Mouse (Mus musculus) lung, embryonic 16.5 days (tissue): Measurements from ENCODE around the gene Olfr92. TPM values are rescaled to one million over a fixed set of nuclear protein-coding genes. Genes with fewer than 3 reads are reported as not detected.
"Not testable (repeated sequence)": the region's sequence is repeated elsewhere in the genome, so short reads cannot be mapped to it uniquely, and the experiment has no call there.

Source experiments
- ATAC-seq: fragments of 200-750 bp; cut with Nextera tagmentation; 2 replicates; pipeline ENCODE4 v1.8.0; 2017; ENCODE audit warnings: low read depth, mild to moderate bottlenecking, moderate library complexity
- H3K27ac ChIP-seq: fragments of 300-500 bp; sonication (generic); 2 replicates; pipeline ENCODE4 v1.5.1; 2014; ENCODE audit warnings: mild to moderate bottlenecking, control low read depth, low read length
- H3K27me3 ChIP-seq: fragments of 300-500 bp; sonication (generic); 2 replicates; pipeline ENCODE4 v1.6.1; 2014; ENCODE audit warnings: low read depth, low read length, mixed read lengths; ENCODE audit not compliant: control insufficient read depth, insufficient read depth
- H3K36me3 ChIP-seq: fragments of 300-500 bp; sonication (generic); 2 replicates; pipeline ENCODE4 v1.6.1; 2014; ENCODE audit warnings: low read length; ENCODE audit not compliant: control insufficient read depth, insufficient read depth
- H3K4me1 ChIP-seq: fragments of 300-500 bp; sonication (generic); replicated peaks from 2 replicates; pipeline ENCODE4 v1.6.1; 2014; ENCODE audit warnings: low read length, mixed read lengths; ENCODE audit not compliant: control insufficient read depth, insufficient read depth
- H3K4me2 ChIP-seq: fragments of 300-500 bp; sonication (generic); 2 replicates; pipeline ENCODE4 v1.6.1; 2014; ENCODE audit warnings: low read depth, low read length, control low read depth
- H3K4me3 ChIP-seq: fragments of 300-500 bp; sonication (generic); 2 replicates; pipeline ENCODE4 v1.5.1; 2014; ENCODE audit warnings: mild to moderate bottlenecking, low read length, control low read depth
- H3K9ac ChIP-seq: fragments of 300-500 bp; sonication (generic); 2 replicates; pipeline ENCODE4 v1.6.1; 2014; ENCODE audit warnings: low read length, control low read depth
- H3K9me3 ChIP-seq: fragments of 300-500 bp; sonication (generic); 2 replicates; pipeline ENCODE4 v1.6.1; 2016; ENCODE audit warnings: low read length; ENCODE audit not compliant: control insufficient read depth
- WGBS: fragments of 180-500 bp; shearing (Covaris S2); extraction: QIAGEN DNeasy Blood & Tissue Kit; methylation state at CpG from one replicate; pipeline ENCODE4 v1.1.7; 2014; 5-methylcytosine and 5-hydroxymethylcytosine counted together
- polyA plus RNA-seq: library from polyadenylated mRNA; unstranded; fragments of >200 nt; fragmentation: Nextera tagmentation; extraction: Ambion mirVana; gene quantifications from 2 replicates; pipeline ENCODE4 v1.2.1, GENCODE M21; 2015

Gene Olfr92
- not detected in 2 replicates for polyA plus RNA-seq

- no peak within 1 kb of the TSS for H3K4me3 ChIP-seq
- no peak for ATAC-seq
- H3K27ac ChIP-seq, result no peak within 1 kb of the TSS
These were observed at the start of gene Olfr92 for GRCm38 (mm10) chr17:37119988-37120387. Gene Olfr92, minus strand, starts transcription at chr17:37120088.

DNA sequence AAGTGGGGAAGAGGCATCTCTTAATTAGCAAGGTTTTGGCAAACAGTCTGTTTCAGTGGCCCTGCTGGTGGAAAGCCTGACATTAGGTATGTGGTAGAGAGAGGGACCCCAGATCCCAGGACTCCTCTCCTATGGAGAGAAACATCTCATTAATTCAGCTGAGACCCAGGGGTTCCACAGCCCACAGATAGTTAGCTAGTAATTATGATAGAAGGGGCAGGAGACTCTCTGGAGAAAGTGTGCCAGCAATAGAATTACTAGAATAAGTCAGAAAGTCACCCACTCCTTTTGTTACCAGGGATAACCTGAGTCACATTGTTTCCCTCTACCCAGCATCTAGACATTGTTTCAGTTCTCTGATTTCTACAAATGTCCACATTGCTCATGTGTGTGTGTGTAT, 41.5 kb upstream of the Olfr92 start, which contains the start of gene Olfr93:
Gene Olfr93, minus strand, starts transcription at position 101 of the 400 bp plus-strand sequence.
- Histone ChIP-seq H3K4me2 (no peak within 1 kb of the TSS), H3K9ac (no peak within 1 kb of the TSS), H3K9me3 (no peaks in the 10 kb centered on the region), H3K27me3 (no peaks in the 10 kb centered on the region), H3K4me1 (no peaks in the 10 kb centered on the region), H3K4me3 (no peak within 1 kb of the TSS), H3K36me3 (no peaks in the 10 kb centered on the region), H3K27ac (no peak within 1 kb of the TSS)
- ATAC-seq, result no peak

More at GRCm38 (mm10) chr17:37119988-37120387, at the start of gene Olfr92:
- H3K9ac ChIP-seq, result no peak within 1 kb of the TSS
- H3K4me2 ChIP-seq, result no peak within 1 kb of the TSS
- no peaks in the 10 kb centered on the region for H3K36me3 ChIP-seq
- H3K27me3 ChIP-seq, result no peaks in the 10 kb centered on the region
- WGBS, result 79% methylated on average over 2 of the region's 2 CpGs
- no peaks in the 10 kb centered on the region for H3K4me1 ChIP-seq
- no peaks in the 10 kb centered on the region for H3K9me3 ChIP-seq

DNA sequence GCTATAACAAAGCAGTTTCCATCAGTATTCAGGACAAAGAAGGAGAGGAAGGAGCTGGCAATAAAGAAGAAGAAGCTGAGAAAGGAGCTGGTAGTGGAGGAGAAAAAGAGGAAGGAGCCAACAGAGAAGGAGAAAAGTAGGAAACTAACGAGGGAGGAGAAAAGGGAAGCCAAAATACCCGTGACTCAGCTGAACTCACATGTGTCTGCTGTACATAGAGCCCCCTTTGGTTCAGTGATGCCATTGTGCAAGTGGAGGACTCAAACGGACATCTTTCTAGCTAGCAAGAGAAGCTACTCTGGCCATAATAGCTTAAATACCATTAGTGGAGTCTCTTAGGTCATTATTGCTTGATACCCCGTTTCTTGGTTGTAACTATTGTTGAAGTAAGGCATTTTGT, 11.5 kb upstream of the Olfr92 start:
- not testable (repeated sequence) for H3K27ac ChIP-seq, H3K36me3 ChIP-seq, H3K4me3 ChIP-seq, H3K4me2 ChIP-seq, H3K4me1 ChIP-seq, H3K27me3 ChIP-seq, H3K9ac ChIP-seq, ATAC-seq, H3K9me3 ChIP-seq
- 67% methylated on average over 4 of the region's 4 CpGs for WGBS

GRCm38 (mm10) chr17:37098178-37098577, 21.7 kb downstream of the Olfr92 start, which contains the start of gene Olfr91:
Gene Olfr91, minus strand, starts transcription at chr17:37098278.
- Histone ChIP-seq H3K27me3 (no peaks in the 10 kb centered on the region), H3K27ac (no peak within 1 kb of the TSS), H3K9me3 (no peaks in the 10 kb centered on the region), H3K4me2 (no peak within 1 kb of the TSS), H3K9ac (no peak within 1 kb of the TSS), H3K4me1 (no peaks in the 10 kb centered on the region), H3K36me3 (no peaks in the 10 kb centered on the region), H3K4me3 (no peak within 1 kb of the TSS)
- 76% methylated on average over 1 of the region's 1 CpGs for WGBS
- ATAC-seq, result no peak

DNA sequence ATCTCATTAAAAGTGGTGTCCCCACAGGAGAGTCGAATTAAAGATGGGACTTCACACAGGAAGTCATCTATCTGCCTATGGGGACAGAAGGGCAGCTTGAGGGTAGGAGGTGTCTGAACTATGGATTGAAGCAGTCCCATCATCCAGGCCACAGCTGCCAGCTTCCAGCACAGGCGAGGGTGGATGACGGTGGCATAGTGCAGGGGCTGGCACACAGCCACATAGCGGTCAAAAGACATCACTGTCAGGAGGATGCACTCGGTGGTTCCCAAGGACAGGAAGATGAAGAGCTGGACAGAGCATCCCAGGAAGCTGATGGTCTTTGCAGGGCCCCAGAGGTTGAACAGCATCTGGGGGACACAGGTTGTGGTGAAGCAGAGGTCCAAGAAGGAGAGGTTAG, 26.6 kb downstream of the Olfr92 start:
- Histone ChIP-seq H3K9ac (no peak overlapping the region), H3K27ac (no peak overlapping the region), H3K4me1 (no peaks in the 10 kb centered on the region), H3K27me3 (no peaks in the 10 kb centered on the region), H3K9me3 (no peaks in the 10 kb centered on the region), H3K4me3 (no peak overlapping the region), H3K36me3 (no peaks in the 10 kb centered on the region), H3K4me2 (no peak overlapping the region)
- ATAC-seq, result no peak
- WGBS, result 64% methylated on average over 5 of the region's 5 CpGs

GRCm38 (mm10) chr17:37092198-37092597, 27.7 kb downstream of the Olfr92 start:
- Histone ChIP-seq H3K27me3 (no peaks in the 10 kb centered on the region), H3K4me3 (no peak overlapping the region), H3K4me2 (no peak overlapping the region), H3K4me1 (no peaks in the 10 kb centered on the region), H3K9me3 (no peaks in the 10 kb centered on the region), H3K27ac (no peak overlapping the region), H3K9ac (no peak overlapping the region), H3K36me3 (no peaks in the 10 kb centered on the region)
- ATAC-seq, result no peak
- WGBS, result 63% methylated on average over 1 of the region's 1 CpGs

DNA sequence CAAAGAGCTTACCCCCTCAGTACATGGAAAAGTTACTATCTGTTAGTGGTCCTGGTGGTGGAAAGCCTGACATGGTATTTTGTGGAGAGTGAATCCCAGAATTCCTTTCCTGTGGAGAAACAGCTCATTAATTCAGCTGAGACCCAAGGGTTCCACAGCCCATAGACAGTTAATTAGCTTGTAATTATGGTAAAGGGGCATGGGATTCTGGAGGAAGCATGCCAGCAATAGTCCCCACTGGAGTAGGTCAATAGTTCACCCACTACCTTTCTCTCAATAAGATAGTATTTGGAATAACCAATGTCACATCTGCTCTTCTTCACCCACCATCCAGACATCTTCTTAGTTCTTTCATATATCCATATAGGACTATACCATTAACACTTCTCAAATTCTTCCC, 31.5 kb downstream of the Olfr92 start, which contains the start of gene Olfr90:
Gene Olfr90, minus strand, starts transcription at position 101 of the 400 bp plus-strand sequence.
- H3K9ac ChIP-seq, result no peak within 1 kb of the TSS
- H3K27me3 ChIP-seq, result no peaks in the 10 kb centered on the region
- no peaks in the 10 kb centered on the region for H3K36me3 ChIP-seq
- H3K9me3 ChIP-seq, result no peaks in the 10 kb centered on the region
- H3K27ac ChIP-seq, result no peak within 1 kb of the TSS
- no peak for ATAC-seq
- no peaks in the 10 kb centered on the region for H3K4me1 ChIP-seq
- H3K4me3 ChIP-seq, result no peak within 1 kb of the TSS
- H3K4me2 ChIP-seq, result no peak within 1 kb of the TSS

- no peaks in the 10 kb centered on the region for H3K9me3 ChIP-seq
- no peaks in the 10 kb centered on the region for H3K36me3 ChIP-seq
- H3K4me2 ChIP-seq, result no peak overlapping the region
- peaks cover 2% of the 10 kb centered on the region; the same call in 1 of the 2 replicates for H3K4me1 ChIP-seq
- H3K4me3 ChIP-seq, result no peak overlapping the region
- no peak overlapping the region for H3K9ac ChIP-seq
- H3K27ac ChIP-seq, result no peak overlapping the region
- ATAC-seq, result no peak
- H3K27me3 ChIP-seq, result no peaks in the 10 kb centered on the region
- WGBS, result 56% methylated on average over 10 of the region's 10 CpGs
These were observed 34.3 kb downstream of the Olfr92 start for GRCm38 (mm10) chr17:37085545-37085944.

- H3K27me3 ChIP-seq, result no peaks in the 10 kb centered on the region
- H3K4me1 ChIP-seq, result peaks cover 2% of the 10 kb centered on the region; the same call in 1 of the 2 replicates
- H3K4me2 ChIP-seq, result no peak overlapping the region
- no peak overlapping the region for H3K4me3 ChIP-seq
- H3K9ac ChIP-seq, result no peak overlapping the region
- H3K9me3 ChIP-seq, result no peaks in the 10 kb centered on the region
- 62% methylated on average over 5 of the region's 5 CpGs for WGBS
- H3K36me3 ChIP-seq, result no peaks in the 10 kb centered on the region
- ATAC-seq, result no peak
- H3K27ac ChIP-seq, result no peak overlapping the region
These were observed 35.3 kb downstream of the Olfr92 start for GRCm38 (mm10) chr17:37084632-37085031.

DNA sequence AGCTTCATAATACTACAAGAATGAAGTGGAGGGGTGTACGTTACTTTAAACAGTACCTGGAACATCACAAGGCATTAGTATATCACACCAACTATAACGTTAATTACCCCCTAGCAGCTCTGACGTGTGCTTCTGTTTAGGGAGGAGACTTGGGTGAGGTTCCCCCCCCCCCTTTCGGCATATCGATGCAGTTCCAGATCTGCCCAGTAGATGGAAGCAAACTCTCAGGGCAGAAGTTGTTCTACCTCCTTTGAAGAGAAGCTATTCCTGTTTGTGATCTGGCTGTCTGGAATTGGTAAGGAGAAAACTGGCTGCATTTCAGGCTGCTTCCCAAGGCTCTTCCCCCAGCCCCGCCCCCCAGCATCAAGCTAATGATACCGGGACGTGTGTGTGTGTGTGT, 36.6 kb downstream of the Olfr92 start:
- Histone ChIP-seq H3K36me3 (no peaks in the 10 kb centered on the region), H3K4me2 (no peak overlapping the region), H3K4me1 (peaks cover 2% of the 10 kb centered on the region; the same call in 1 of the 2 replicates), H3K4me3 (no peak overlapping the region), H3K9ac (no peak overlapping the region), H3K27ac (no peak overlapping the region), H3K27me3 (no peaks in the 10 kb centered on the region), H3K9me3 (no peaks in the 10 kb centered on the region)
- WGBS, result 2% methylated on average over 8 of the region's 8 CpGs
- ATAC-seq, result peak; percentile 74; the same call in 1 of the 2 replicates
